Mouse (Mus musculus) lung, embryonic 14.5 days (tissue): ENCODE measurements around the gene Faap100. TPM values are rescaled to one million over a fixed set of nuclear protein-coding genes. Genes with fewer than 3 reads are reported as not detected.
A peak's percentile ranks its signal among the peaks of the same experiment; 100 is the strongest.
"Not testable (repeated sequence)": the region's sequence is repeated elsewhere in the genome, so short reads cannot be mapped to it uniquely, and the experiment has no call there.

Experiments
- ATAC-seq: fragments of 200-750 bp; cut with Nextera tagmentation; 2 replicates; pipeline ENCODE4 v1.8.0; 2017; ENCODE audit warnings: mild to moderate bottlenecking, moderate TSS enrichment, moderate library complexity; ENCODE audit not compliant: insufficient read depth
- DNase-seq: peaks from one replicate; pipeline ENCODE4 v3.0.0-alpha.2; 2015
- H3K27ac ChIP-seq: fragments of 300-500 bp; sonication (generic); 2 replicates; pipeline ENCODE4 v1.5.1; 2014; ENCODE audit warnings: low read depth, mild to moderate bottlenecking, moderate library complexity
- H3K27me3 ChIP-seq: fragments of 300-500 bp; sonication (generic); 2 replicates; pipeline ENCODE4 v1.6.1; 2014; ENCODE audit warnings: low read length, control low read depth; ENCODE audit not compliant: insufficient read depth
- H3K36me3 ChIP-seq: fragments of 300-500 bp; sonication (generic); 2 replicates; pipeline ENCODE4 v1.6.1; 2014; ENCODE audit warnings: control low read depth; ENCODE audit not compliant: insufficient read depth
- H3K4me1 ChIP-seq: fragments of 300-500 bp; sonication (generic); 2 replicates; pipeline ENCODE4 v1.6.1; 2014; ENCODE audit warnings: antibody characterized with exemption, control low read depth; ENCODE audit not compliant: insufficient read depth
- H3K4me2 ChIP-seq: fragments of 300-500 bp; sonication (generic); 2 replicates; pipeline ENCODE4 v1.6.1; 2014; ENCODE audit warnings: mild to moderate bottlenecking
- H3K4me3 ChIP-seq: fragments of 300-500 bp; sonication (generic); 2 replicates; pipeline ENCODE4 v1.5.1; 2014; ENCODE audit warnings: low read depth, low read length
- H3K9ac ChIP-seq: fragments of 300-500 bp; sonication (generic); 2 replicates; pipeline ENCODE4 v1.6.1; 2014
- H3K9me3 ChIP-seq: fragments of 300-500 bp; sonication (generic); 2 replicates; pipeline ENCODE4 v1.6.1; 2016; ENCODE audit warnings: low read depth, low read length, control low read depth
- CTCF ChIP-seq: IDR thresholded peaks from 2 replicates; pipeline ENCODE4 v1.5.1; 2016; ENCODE audit warnings: antibody characterized with exemption, low read depth
- WGBS: fragments of 180-500 bp; shearing (Covaris S2); extraction: QIAGEN DNeasy Blood & Tissue Kit; methylation state at CpG from one replicate; pipeline ENCODE4 v1.1.7; 2014; 5-methylcytosine and 5-hydroxymethylcytosine counted together
- polyA plus RNA-seq: library from polyadenylated mRNA; unstranded; fragments of >200 nt; fragmentation: Nextera tagmentation; extraction: Ambion mirVana; gene quantifications from 2 replicates; pipeline ENCODE4 v1.2.1, GENCODE M21; 2014

The Faap100 gene
- polyA plus RNA-seq, result 35.6 and 44.5 TPM in 2 replicates

DNA sequence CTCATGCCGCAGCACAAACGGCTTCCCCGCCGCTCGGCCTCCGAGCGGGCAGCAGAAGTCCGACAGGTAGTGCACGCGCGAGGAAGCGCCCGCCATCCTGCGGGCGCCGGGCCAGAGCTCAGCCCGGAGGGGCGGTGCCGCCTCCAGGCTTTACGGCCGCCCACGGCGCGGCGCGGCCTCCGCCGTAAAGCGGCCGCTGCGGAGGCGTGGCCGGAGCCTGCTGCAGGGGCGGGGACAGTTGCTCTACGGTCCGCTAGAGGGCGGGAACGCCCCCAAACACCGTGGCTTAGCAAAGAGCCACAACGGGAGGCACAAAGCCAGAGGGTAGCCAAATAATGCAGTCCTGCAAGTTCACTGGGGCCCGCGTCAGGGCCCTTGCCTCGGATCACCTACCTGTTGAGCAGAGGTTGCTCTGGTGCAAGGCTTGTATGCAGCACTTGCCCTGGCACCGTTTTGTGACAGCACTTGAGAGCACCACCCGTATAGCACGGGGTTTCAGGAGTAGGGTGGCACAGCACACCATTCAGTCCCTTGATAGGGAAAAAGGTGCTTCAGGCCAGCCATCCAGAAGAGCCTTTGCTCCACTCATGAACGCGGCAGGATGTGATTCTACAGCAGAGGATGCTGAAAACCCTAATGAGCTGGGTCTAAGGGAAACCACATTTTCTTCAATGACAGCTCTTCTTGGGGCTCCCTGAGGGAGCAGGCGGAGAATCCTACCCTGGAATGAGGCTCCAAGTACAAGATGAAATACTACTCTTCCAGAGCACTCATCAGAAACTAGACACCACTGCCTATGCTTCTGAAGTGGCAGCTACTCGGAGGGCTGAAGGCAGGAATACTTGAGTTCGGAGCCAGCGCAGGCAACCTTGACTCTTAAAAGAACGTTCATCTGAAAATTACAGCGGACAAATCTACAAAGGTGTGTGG lies at the start of gene Faap100:
Gene Faap100, minus strand, starts transcription at position 154 of the 930 bp plus-strand sequence.
- Histone ChIP-seq H3K9ac (peak within 1 kb of the TSS; percentile 69), H3K36me3 (peaks cover 71% of the 10 kb centered on the region), H3K4me3 (peak within 1 kb of the TSS; percentile 79), H3K4me2 (peak within 1 kb of the TSS; percentile 96), H3K9me3 (no peaks in the 10 kb centered on the region), H3K27ac (peak within 1 kb of the TSS; percentile 83), H3K27me3 (no peaks in the 10 kb centered on the region), H3K4me1 (peaks cover 5% of the 10 kb centered on the region)
- peak; percentile 66 for TF ChIP-seq CTCF
- WGBS, result 7% methylated on average over 54 of the region's 54 CpGs
- DNase-seq, result peak; percentile 98
- ATAC-seq, result peak; percentile 87

- no peak overlapping the region for H3K4me2 ChIP-seq
- TF ChIP-seq CTCF, result no peak
- no peak overlapping the region for H3K4me3 ChIP-seq
- no peaks in the 10 kb centered on the region for H3K4me1 ChIP-seq
- H3K27me3 ChIP-seq, result no peaks in the 10 kb centered on the region
- DNase-seq, result no peak
- no peak overlapping the region for H3K27ac ChIP-seq
- no peak for ATAC-seq
- WGBS, result 89% methylated on average over 3 of the region's 3 CpGs
- H3K9ac ChIP-seq, result no peak overlapping the region
- H3K9me3 ChIP-seq, result no peaks in the 10 kb centered on the region
- peaks cover 90% of the 10 kb centered on the region for H3K36me3 ChIP-seq
These were observed 48.2 kb upstream of the Faap100 start for GRCm38 (mm10) chr11:120426727-120427126.

GRCm38 (mm10) chr11:120423569-120424295 lies 45.2 kb upstream of the Faap100 start:
- ATAC-seq (no peak), DNase-seq (peak; percentile 86)
- Histone ChIP-seq H3K27ac (no peak overlapping the region), H3K9me3 (no peaks in the 10 kb centered on the region), H3K36me3 (peaks cover 92% of the 10 kb centered on the region), H3K9ac (no peak overlapping the region), H3K4me3 (no peak overlapping the region), H3K4me1 (no peaks in the 10 kb centered on the region), H3K27me3 (no peaks in the 10 kb centered on the region), H3K4me2 (no peak overlapping the region)
- WGBS, result 70% methylated on average over 9 of the region's 9 CpGs
- peak; percentile 77 for TF ChIP-seq CTCF

- Histone ChIP-seq H3K4me3 (no peak overlapping the region), H3K9ac (no peak overlapping the region), H3K9me3 (no peaks in the 10 kb centered on the region), H3K27ac (no peak overlapping the region), H3K4me2 (no peak overlapping the region), H3K36me3 (peaks cover 92% of the 10 kb centered on the region), H3K4me1 (no peaks in the 10 kb centered on the region), H3K27me3 (no peaks in the 10 kb centered on the region)
- no peak for TF ChIP-seq CTCF
- WGBS, result 71% methylated on average over 13 of the region's 13 CpGs
- ATAC-seq, result no peak
- no peak for DNase-seq
These were observed 44.3 kb upstream of the Faap100 start for GRCm38 (mm10) chr11:120422651-120423568.

DNA sequence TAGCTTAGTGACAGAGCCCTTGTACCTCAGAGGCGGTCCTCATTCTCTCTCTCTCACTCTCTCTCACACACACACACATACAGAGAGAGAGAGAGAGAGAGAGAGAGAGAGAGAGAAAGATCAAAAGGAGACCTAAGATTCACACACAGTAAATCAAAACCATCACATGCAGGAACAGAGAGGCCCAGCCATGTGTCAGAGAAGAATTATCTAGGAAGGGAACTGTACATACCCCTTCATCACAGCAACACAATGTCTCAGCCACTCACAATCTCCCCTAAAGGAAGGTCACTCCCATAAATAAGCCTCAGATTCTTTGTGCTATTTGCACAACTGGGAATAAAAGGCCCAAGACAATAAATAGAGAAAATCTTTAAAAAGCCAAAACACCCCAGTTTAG lies 40.0 kb upstream of the Faap100 start:
- Histone ChIP-seq H3K4me2 (no peak overlapping the region), H3K4me1 (no peaks in the 10 kb centered on the region), H3K4me3 (no peak overlapping the region), H3K9ac (no peak overlapping the region), H3K36me3 (peaks cover 89% of the 10 kb centered on the region), H3K27me3 (no peaks in the 10 kb centered on the region), H3K27ac (no peak overlapping the region), H3K9me3 (no peaks in the 10 kb centered on the region)
- WGBS, result 85% methylated on average over 1 of the region's 1 CpGs
- DNase-seq, result no peak
- TF ChIP-seq CTCF, result no peak
- ATAC-seq, result no peak

DNA sequence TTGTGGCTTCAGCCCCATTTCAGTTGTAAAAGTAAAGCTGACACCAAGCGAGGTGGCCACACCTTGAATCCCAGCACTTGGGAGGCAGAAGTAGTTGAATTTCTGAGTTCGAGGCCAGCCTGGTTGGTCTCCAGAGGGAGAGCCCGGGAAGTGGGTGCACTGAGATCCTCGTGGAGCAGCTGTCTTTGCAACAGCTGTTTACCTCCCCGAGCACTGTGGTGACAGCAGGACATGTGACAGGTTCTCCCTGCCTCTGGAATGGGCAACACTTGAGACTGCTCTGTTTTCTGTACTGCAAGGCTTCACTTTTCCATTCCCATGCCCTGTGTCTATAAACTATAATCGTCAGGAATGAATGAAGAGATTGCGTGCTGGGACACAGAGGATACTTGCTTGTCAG lies 39.3 kb upstream of the Faap100 start:
- no peak for TF ChIP-seq CTCF
- no peak for DNase-seq
- no peak for ATAC-seq
- Histone ChIP-seq H3K4me1 (no peaks in the 10 kb centered on the region), H3K27ac (no peak overlapping the region), H3K9ac (no peak overlapping the region), H3K27me3 (no peaks in the 10 kb centered on the region), H3K36me3 (peaks cover 90% of the 10 kb centered on the region), H3K9me3 (no peaks in the 10 kb centered on the region), H3K4me3 (no peak overlapping the region), H3K4me2 (no peak overlapping the region)
- WGBS, result 83% methylated on average over 7 of the region's 7 CpGs

GRCm38 (mm10) chr11:120413621-120414020 lies 35.1 kb upstream of the Faap100 start:
- H3K9me3 ChIP-seq, H3K4me1 ChIP-seq, H3K9ac ChIP-seq, H3K4me2 ChIP-seq, H3K27ac ChIP-seq, DNase-seq, H3K4me3 ChIP-seq, ATAC-seq, H3K27me3 ChIP-seq: not testable (repeated sequence)
- peaks cover 92% of the 10 kb centered on the region for H3K36me3 ChIP-seq
- 96% methylated on average over 7 of the region's 10 CpGs for WGBS
